Mouse (Mus musculus): ENCODE measurements around the gene Sgcg.

DNA sequence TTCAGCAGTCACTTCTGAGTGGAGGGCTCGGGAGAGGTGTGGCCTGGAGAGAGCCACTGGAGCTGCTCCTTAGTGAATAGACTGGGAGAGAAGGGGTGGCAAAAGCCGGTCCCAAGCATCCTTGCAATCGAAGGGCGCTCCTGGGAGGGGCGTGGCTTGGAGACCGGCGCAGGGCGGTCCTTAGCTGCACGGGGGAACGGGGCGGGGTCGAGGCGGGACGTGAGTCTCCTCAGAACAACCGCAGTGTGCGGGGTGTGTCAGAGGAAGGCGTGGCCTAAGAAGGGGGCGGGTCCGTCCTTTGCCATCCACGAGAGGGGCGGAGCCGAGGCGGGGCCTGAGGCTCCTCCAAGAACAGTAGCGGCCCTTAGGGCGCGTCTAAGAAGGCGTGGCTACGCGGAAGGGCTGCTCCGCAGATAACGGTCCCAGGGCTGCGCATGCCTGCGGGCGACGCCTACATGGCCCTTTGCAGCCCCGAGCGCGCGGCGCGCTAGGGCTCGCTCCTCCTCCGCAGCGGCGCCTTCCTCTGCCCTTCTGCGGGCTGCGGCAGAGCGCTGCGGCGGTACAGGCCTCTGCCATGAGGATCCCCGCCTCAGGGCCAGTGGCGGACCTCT is 85.6 kb downstream of the Sgcg start:
- TF ChIP-seq CTCF (IDR thresholded peaks at IDR 0.05; ENCODE audit: insufficient read depth, low read depth, low read length) (no peak), POLR2A (IDR thresholded peaks at IDR 0.05; ENCODE audit: insufficient read depth, low read depth, low read length) (peak; percentile 83; the same call in 1 of the 2 replicates)

Data from olfactory bulb, adult 2 months (tissue).